Mouse (Mus musculus) embryonic facial prominence, embryonic 10.5 days (tissue): ENCODE measurements at regions not wholly inside any gene's neighbourhood (a gene's known extent, or its start where the extent isn't known, plus 50 kb on each side); places are given as distances from the start of the nearest gene placed in this dataset.

Experiments used
- DNase-seq: peaks from one replicate; pipeline ENCODE4 v3.0.0-alpha.2; 2017; ENCODE audit warnings: low spot score
- H3K27ac ChIP-seq: fragments of 300-500 bp; sonication (generic); replicated peaks from 2 replicates; pipeline ENCODE4 v1.5.1; 2016; ENCODE audit warnings: mild to moderate bottlenecking
- H3K27me3 ChIP-seq: fragments of 300-500 bp; sonication (generic); replicated peaks from 2 replicates; pipeline ENCODE4 v1.6.1; 2016; ENCODE audit warnings: low read depth, mild to moderate bottlenecking; ENCODE audit not compliant: poor library complexity, severe bottlenecking
- H3K36me3 ChIP-seq: fragments of 300-500 bp; sonication (generic); replicated peaks from 2 replicates; pipeline ENCODE4 v1.6.1; 2016; ENCODE audit warnings: mild to moderate bottlenecking, moderate library complexity
- H3K4me1 ChIP-seq: fragments of 300-500 bp; sonication (generic); 2 replicates; pipeline ENCODE4 v1.6.1; 2016
- H3K4me3 ChIP-seq: fragments of 300-500 bp; sonication (generic); 2 replicates; pipeline ENCODE4 v1.5.1; 2016; ENCODE audit warnings: mild to moderate bottlenecking, moderate library complexity
- H3K9me3 ChIP-seq: fragments of 300-500 bp; sonication (generic); 2 replicates; pipeline ENCODE4 v1.6.1; 2016; ENCODE audit warnings: mild to moderate bottlenecking
- WGBS: fragments of 180-500 bp; shearing (Covaris S2); methylation state at CpG from one replicate; pipeline ENCODE4 v1.1.7; 2016; 5-methylcytosine and 5-hydroxymethylcytosine counted together

- Histone ChIP-seq H3K4me1 (peaks cover 23% of the 10 kb centered on the region), H3K9me3 (no peaks in the 10 kb centered on the region), H3K36me3 (no peaks in the 10 kb centered on the region), H3K27me3 (no peaks in the 10 kb centered on the region), H3K4me3 (no peak overlapping the region), H3K27ac (no peak overlapping the region)
- DNase-seq: no peak
- 51% methylated on average over 2 of the region's 2 CpGs for WGBS
Measured at GRCm38 (mm10) chr15:25468478-25468877, 54.9 kb upstream of the Basp1 start.

- Histone ChIP-seq H3K4me1 (peaks cover 23% of the 10 kb centered on the region), H3K27me3 (no peaks in the 10 kb centered on the region), H3K9me3 (no peaks in the 10 kb centered on the region), H3K4me3 (no peak overlapping the region), H3K36me3 (no peaks in the 10 kb centered on the region), H3K27ac (no peak overlapping the region)
- WGBS: 73% methylated on average over 16 of the region's 16 CpGs
- DNase-seq: no peak
Measured at GRCm38 (mm10) chr15:25469185-25469845, 55.8 kb upstream of the Basp1 start.

GRCm38 (mm10) chr15:25471331-25471730 is 57.8 kb upstream of the Basp1 start:
- DNase-seq: no peak
- WGBS: 85% methylated on average over 5 of the region's 5 CpGs
- no peak overlapping the region for H3K27ac ChIP-seq

GRCm38 (mm10) chr15:25473201-25473710 is 59.7 kb upstream of the Basp1 start:
- DNase-seq: no peak
- Histone ChIP-seq H3K4me3 (no peak overlapping the region), H3K4me1 (peaks cover 21% of the 10 kb centered on the region), H3K9me3 (no peaks in the 10 kb centered on the region), H3K36me3 (no peaks in the 10 kb centered on the region), H3K27ac (no peak overlapping the region), H3K27me3 (no peaks in the 10 kb centered on the region)
- 89% methylated on average over 3 of the region's 3 CpGs for WGBS

More at GRCm38 (mm10) chr15:25471331-25471730, 57.8 kb upstream of the Basp1 start:
- no peaks in the 10 kb centered on the region for H3K9me3 ChIP-seq
- no peaks in the 10 kb centered on the region for H3K36me3 ChIP-seq
- H3K4me3 ChIP-seq: no peak overlapping the region
- no peaks in the 10 kb centered on the region for H3K27me3 ChIP-seq
- H3K4me1 ChIP-seq: peaks cover 27% of the 10 kb centered on the region

GRCm38 (mm10) chr15:25474096-25474495 is 60.5 kb upstream of the Basp1 start:
- Histone ChIP-seq H3K27me3 (no peaks in the 10 kb centered on the region), H3K36me3 (no peaks in the 10 kb centered on the region), H3K4me3 (no peak overlapping the region), H3K27ac (no peak overlapping the region), H3K9me3 (no peaks in the 10 kb centered on the region), H3K4me1 (peaks cover 13% of the 10 kb centered on the region)
- WGBS: 83% methylated on average over 3 of the region's 3 CpGs
- no peak for DNase-seq

- 73% methylated on average over 3 of the region's 3 CpGs for WGBS
- H3K4me1 ChIP-seq: peaks cover 9% of the 10 kb centered on the region; the same call in 1 of the 2 replicates
- no peak overlapping the region for H3K27ac ChIP-seq
Measured at GRCm38 (mm10) chr15:25482586-25482985, 69.0 kb upstream of the Basp1 start.

GRCm38 (mm10) chr15:25485372-25485771 is 71.8 kb upstream of the Basp1 start:
- WGBS: 62% methylated on average over 9 of the region's 9 CpGs

More at GRCm38 (mm10) chr15:25482586-25482985, 69.0 kb upstream of the Basp1 start:
- Histone ChIP-seq H3K36me3 (no peaks in the 10 kb centered on the region), H3K4me3 (no peak overlapping the region), H3K27me3 (no peaks in the 10 kb centered on the region), H3K9me3 (no peaks in the 10 kb centered on the region)
- DNase-seq: no peak

GRCm38 (mm10) chr15:25486158-25486557 is 72.6 kb upstream of the Basp1 start:
- Histone ChIP-seq H3K36me3 (no peaks in the 10 kb centered on the region), H3K9me3 (no peaks in the 10 kb centered on the region), H3K4me3 (no peak overlapping the region), H3K4me1 (peaks cover 9% of the 10 kb centered on the region; the same call in 1 of the 2 replicates), H3K27me3 (no peaks in the 10 kb centered on the region), H3K27ac (no peak overlapping the region; the same call in 1 of the 2 replicates)
- DNase-seq: no peak
- 81% methylated on average over 7 of the region's 7 CpGs for WGBS

More at GRCm38 (mm10) chr15:25485372-25485771, 71.8 kb upstream of the Basp1 start:
- no peaks in the 10 kb centered on the region for H3K27me3 ChIP-seq
- H3K36me3 ChIP-seq: no peaks in the 10 kb centered on the region
- no peaks in the 10 kb centered on the region for H3K9me3 ChIP-seq
- H3K27ac ChIP-seq: no peak overlapping the region
- no peak for DNase-seq
- no peak overlapping the region for H3K4me3 ChIP-seq
- H3K4me1 ChIP-seq: peaks cover 9% of the 10 kb centered on the region; the same call in 1 of the 2 replicates

GRCm38 (mm10) chr15:25489804-25490203 is 76.2 kb upstream of the Basp1 start:
- WGBS: 88% methylated on average over 6 of the region's 6 CpGs
- Histone ChIP-seq H3K9me3 (no peaks in the 10 kb centered on the region), H3K4me1 (peaks cover 26% of the 10 kb centered on the region), H3K36me3 (no peaks in the 10 kb centered on the region), H3K27me3 (no peaks in the 10 kb centered on the region), H3K27ac (no peak overlapping the region), H3K4me3 (no peak overlapping the region)
- DNase-seq: no peak

- DNase-seq: no peak
- Histone ChIP-seq H3K4me3 (no peak overlapping the region), H3K9me3 (no peaks in the 10 kb centered on the region), H3K27ac (no peak overlapping the region), H3K36me3 (no peaks in the 10 kb centered on the region), H3K27me3 (peaks cover 4% of the 10 kb centered on the region; the same call in 1 of the 2 replicates), H3K4me1 (peaks cover 27% of the 10 kb centered on the region)
- WGBS: 69% methylated on average over 5 of the region's 5 CpGs
Measured at GRCm38 (mm10) chr15:25492161-25492746, 78.7 kb upstream of the Basp1 start.

GRCm38 (mm10) chr15:25494687-25495299 is 81.2 kb upstream of the Basp1 start:
- Histone ChIP-seq H3K36me3 (no peaks in the 10 kb centered on the region), H3K27ac (no peak overlapping the region; the same call in 1 of the 2 replicates), H3K27me3 (peaks cover 8% of the 10 kb centered on the region; the same call in 1 of the 2 replicates), H3K9me3 (no peaks in the 10 kb centered on the region), H3K4me1 (peaks cover 34% of the 10 kb centered on the region), H3K4me3 (no peak overlapping the region)
- 50% methylated on average over 8 of the region's 8 CpGs for WGBS
- no peak for DNase-seq

GRCm38 (mm10) chr15:25495926-25496644 is 82.5 kb upstream of the Basp1 start:
- Histone ChIP-seq H3K4me3 (no peak overlapping the region), H3K4me1 (peaks cover 34% of the 10 kb centered on the region), H3K27ac (no peak overlapping the region), H3K9me3 (no peaks in the 10 kb centered on the region), H3K27me3 (peaks cover 8% of the 10 kb centered on the region; the same call in 1 of the 2 replicates), H3K36me3 (no peaks in the 10 kb centered on the region)
- 55% methylated on average over 7 of the region's 7 CpGs for WGBS
- DNase-seq: no peak
